Mouse (Mus musculus) bone marrow, adult 2 months (tissue): ENCODE results near the gene Bicral.

Source experiments
- CTCF ChIP-seq: fragments of 200-500 bp; IDR thresholded peaks from 2 replicates; pipeline ENCODE4 v1.5.1; 2011; ENCODE audit warnings: low read length, control low read depth; ENCODE audit not compliant: control insufficient read depth, insufficient read depth
- POLR2A ChIP-seq: fragments of 200-500 bp; IDR thresholded peaks from 2 replicates; pipeline ENCODE4 v1.6.1; 2011; ENCODE audit warnings: low read depth, mild to moderate bottlenecking, control low read depth, low read length, borderline replicate concordance; ENCODE audit not compliant: control insufficient read depth

DNA sequence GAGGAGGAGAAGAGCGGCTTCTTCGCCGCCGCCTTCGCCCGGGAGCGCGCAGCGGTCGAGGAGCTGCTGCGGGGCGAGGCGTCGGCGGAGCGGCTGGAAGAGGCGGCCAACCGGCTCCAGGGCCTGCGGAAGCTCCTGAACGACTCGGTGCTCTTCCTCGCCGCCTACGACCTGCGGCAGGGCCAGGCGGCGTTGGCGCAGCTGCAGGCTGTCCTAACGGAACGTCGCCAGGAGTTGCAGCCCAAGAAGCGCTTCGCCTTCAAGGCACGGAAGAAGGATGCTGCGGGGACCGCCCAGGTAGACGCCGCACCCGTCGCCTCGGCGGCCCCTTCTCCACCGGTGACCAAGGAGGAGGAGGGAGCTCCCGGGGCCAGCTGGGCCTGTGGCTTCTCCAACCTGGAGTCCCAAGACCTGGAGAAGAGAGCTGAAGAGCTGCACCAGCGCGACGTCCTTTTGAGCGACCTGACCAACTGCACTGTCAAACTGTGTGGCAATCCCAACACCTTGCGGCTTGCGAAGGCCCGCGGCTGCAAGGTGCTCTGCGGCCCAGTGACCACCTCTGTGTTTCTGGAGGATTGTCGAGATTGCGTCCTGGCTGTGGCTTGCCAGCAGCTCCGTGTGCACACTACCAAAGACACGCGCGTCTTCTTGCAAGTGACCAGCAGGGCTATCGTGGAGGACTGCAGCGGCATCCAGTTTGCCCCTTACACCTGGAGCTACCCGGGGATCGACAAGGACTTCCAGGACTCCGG, 32.7 kb upstream of the Bicral start:
- TF ChIP-seq POLR2A, result no peak
- TF ChIP-seq CTCF, result no peak
